Mouse (Mus musculus) skeletal muscle tissue, adult 2 months (tissue): Measurements from ENCODE around the gene Zfp30.

Source experiments
- DNase-seq: peaks from one replicate; pipeline ENCODE4 v3.0.0-alpha.2; 2012; ENCODE audit warnings: low read depth, low spot score

Zfp30 gene

GRCm38 (mm10) chr7:29829804-29830203 lies 46.0 kb downstream of the Zfp30 start:
- no peak for DNase-seq

- DNase-seq = no peak
These were observed 53.0 kb downstream of the Zfp30 start for GRCm38 (mm10) chr7:29836816-29837215.

GRCm38 (mm10) chr7:29839256-29839655 lies 55.5 kb downstream of the Zfp30 start:
- DNase-seq = no peak

DNA sequence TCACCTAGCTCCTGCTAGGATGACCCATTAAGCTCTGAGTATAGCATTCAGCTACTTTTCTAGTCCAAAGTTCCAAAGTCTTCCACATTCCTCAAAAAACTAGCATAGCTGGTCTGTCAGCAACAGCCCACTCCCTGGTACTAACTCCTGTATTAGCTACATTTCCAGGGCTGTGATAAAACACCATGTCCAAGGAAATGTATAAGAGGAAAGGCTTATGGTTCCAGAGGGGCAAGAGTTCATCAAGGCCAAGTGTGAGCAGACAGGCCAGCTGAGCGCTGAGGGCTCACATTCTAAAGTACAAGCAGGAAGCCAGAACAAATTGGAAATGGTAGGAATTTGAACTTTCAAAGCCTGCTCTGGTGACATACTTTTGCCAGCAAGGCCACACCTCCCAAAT lies 58.3 kb downstream of the Zfp30 start:
- DNase-seq = no peak
